Mouse (Mus musculus) c-Kit-negative CD71-positive TER-119-positive erythroid progenitor cells, embryonic 14.5 days (primary cell): ENCODE results near the gene Etv6.

Experiments used
- DNase-seq: peaks from one replicate; pipeline ENCODE4 v3.0.0-alpha.2; 2013; ENCODE audit warnings: low read depth, low spot score

Etv6 gene

GRCm38 (mm10) chr6:134043545-134043944 lies 8.0 kb downstream of the Etv6 start:
- no peak for DNase-seq

- no peak for DNase-seq
These were observed 9.8 kb downstream of the Etv6 start for GRCm38 (mm10) chr6:134045092-134045868.

GRCm38 (mm10) chr6:134046136-134046535 lies 10.6 kb downstream of the Etv6 start:
- no peak for DNase-seq

GRCm38 (mm10) chr6:134047249-134047648 lies 11.7 kb downstream of the Etv6 start:
- no peak for DNase-seq

- DNase-seq, result no peak
These were observed 12.5 kb downstream of the Etv6 start for GRCm38 (mm10) chr6:134047974-134048373.

GRCm38 (mm10) chr6:134048965-134049364 lies 13.5 kb downstream of the Etv6 start:
- no peak for DNase-seq

GRCm38 (mm10) chr6:134050466-134050865 lies 15.0 kb downstream of the Etv6 start:
- no peak for DNase-seq

- no peak for DNase-seq
These were observed 16.4 kb downstream of the Etv6 start for GRCm38 (mm10) chr6:134051950-134052349.

GRCm38 (mm10) chr6:134053146-134053545 lies 17.6 kb downstream of the Etv6 start:
- DNase-seq, result no peak

- no peak for DNase-seq
These were observed 18.1 kb downstream of the Etv6 start for GRCm38 (mm10) chr6:134053566-134053965.

- no peak for DNase-seq
These were observed 20.1 kb downstream of the Etv6 start for GRCm38 (mm10) chr6:134055588-134055987.

- DNase-seq, result no peak
These were observed 23.0 kb downstream of the Etv6 start for GRCm38 (mm10) chr6:134058451-134058850.

- no peak for DNase-seq
These were observed 23.5 kb downstream of the Etv6 start for GRCm38 (mm10) chr6:134058886-134059551.

- no peak for DNase-seq
These were observed 24.0 kb downstream of the Etv6 start for GRCm38 (mm10) chr6:134059552-134059891.

- no peak for DNase-seq
These were observed 24.5 kb downstream of the Etv6 start for GRCm38 (mm10) chr6:134060036-134060435.

GRCm38 (mm10) chr6:134060811-134061210 lies 25.3 kb downstream of the Etv6 start:
- no peak for DNase-seq

- no peak for DNase-seq
These were observed 29.7 kb downstream of the Etv6 start for GRCm38 (mm10) chr6:134065018-134065725.

GRCm38 (mm10) chr6:134066112-134066511 lies 30.6 kb downstream of the Etv6 start:
- no peak for DNase-seq

- no peak for DNase-seq
These were observed 31.5 kb downstream of the Etv6 start for GRCm38 (mm10) chr6:134066996-134067395.

- no peak for DNase-seq
These were observed 32.0 kb downstream of the Etv6 start for GRCm38 (mm10) chr6:134067536-134067935.

GRCm38 (mm10) chr6:134072439-134072838 lies 36.9 kb downstream of the Etv6 start:
- no peak for DNase-seq

- no peak for DNase-seq
These were observed 37.4 kb downstream of the Etv6 start for GRCm38 (mm10) chr6:134072906-134073305.

GRCm38 (mm10) chr6:134074353-134074752 lies 38.9 kb downstream of the Etv6 start:
- no peak for DNase-seq
